Mouse (Mus musculus) adrenal gland, postnatal 10 days (tissue): ENCODE measurements around the gene Zfp382. TPM values are rescaled to one million over a fixed set of nuclear protein-coding genes. Genes with fewer than 3 reads are reported as not detected.
A peak's percentile ranks its signal among the peaks of the same experiment; 100 is the strongest.
"Not testable (repeated sequence)": the region's sequence is repeated elsewhere in the genome, so short reads cannot be mapped to it uniquely, and the experiment has no call there.

ENCODE experiments used
- DNase-seq: peaks from one replicate; pipeline ENCODE4 v3.0.0; 2021; ENCODE audit warnings: mixed read lengths
- long read RNA-seq, 2 experiments: library from polyadenylated mRNA; stranded (forward); transcript quantifications; one replicate each; pipeline ENCODE4 v2.0.0; 2021
- total RNA-seq, 2 experiments: library from RNA; stranded (reverse); gene quantifications; 2 replicates each; pipeline ENCODE4 v1.2.3; 2021

The Zfp382 gene
- total RNA-seq = 1 to 10 TPM; 4.1 to 6.5 TPM
- long read RNA-seq, experiment 1, partial matches to known transcripts = 1 of 2 reads
- long read RNA-seq, experiment 1, other reads (novel, unspliced or antisense) = 1 of 2 reads
- long read RNA-seq, experiment 2, partial matches to known transcripts = 0 of 2 reads
- long read RNA-seq, experiment 2, other reads (novel, unspliced or antisense) = 1 of 2 reads

DNA sequence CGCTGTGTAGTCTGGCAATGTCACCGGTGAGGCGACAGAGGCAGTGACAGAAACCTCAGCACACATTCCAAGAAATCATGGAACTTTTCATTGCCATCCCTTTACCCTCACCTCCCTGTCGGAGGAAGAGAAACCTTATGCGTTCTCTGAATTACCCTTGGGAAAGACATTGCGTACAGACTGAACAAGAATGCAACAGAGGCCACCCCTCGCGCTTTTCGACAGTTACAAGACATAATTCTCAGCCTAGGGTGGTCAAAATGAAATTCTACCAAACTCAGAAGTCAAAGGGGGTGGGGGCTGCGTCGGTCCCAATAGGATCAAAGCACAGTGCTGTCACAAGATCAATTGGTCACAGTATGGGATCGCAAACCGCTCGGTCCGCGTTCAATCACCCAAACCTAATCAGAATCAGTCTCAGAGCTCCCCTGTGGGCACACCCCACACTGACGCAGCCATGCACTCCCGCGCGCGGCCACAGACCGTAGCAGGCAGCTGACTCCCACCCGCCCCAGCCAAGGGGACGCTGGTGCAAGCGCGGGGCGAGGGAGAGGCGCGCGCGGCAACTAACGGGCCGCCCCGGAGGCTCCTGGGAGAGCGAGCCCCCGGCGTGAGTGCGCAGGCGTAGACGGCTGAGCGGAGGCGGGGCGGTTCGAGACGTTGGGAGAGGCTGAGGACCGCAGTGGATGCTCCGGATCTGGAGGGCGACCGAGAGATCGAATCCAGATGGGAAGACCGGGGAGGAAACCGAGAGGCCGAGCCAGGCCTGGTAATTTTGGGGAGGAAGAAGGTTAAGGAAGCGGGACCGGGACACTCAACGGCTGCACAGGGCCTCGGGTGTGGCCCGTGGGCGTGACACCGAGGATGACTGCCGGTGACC lies at the start of gene Zfp382:
TSS of gene Zfp382 (plus strand) at position 635 of the 880 bp plus-strand sequence.
- peak; percentile 95 for DNase-seq

DNA sequence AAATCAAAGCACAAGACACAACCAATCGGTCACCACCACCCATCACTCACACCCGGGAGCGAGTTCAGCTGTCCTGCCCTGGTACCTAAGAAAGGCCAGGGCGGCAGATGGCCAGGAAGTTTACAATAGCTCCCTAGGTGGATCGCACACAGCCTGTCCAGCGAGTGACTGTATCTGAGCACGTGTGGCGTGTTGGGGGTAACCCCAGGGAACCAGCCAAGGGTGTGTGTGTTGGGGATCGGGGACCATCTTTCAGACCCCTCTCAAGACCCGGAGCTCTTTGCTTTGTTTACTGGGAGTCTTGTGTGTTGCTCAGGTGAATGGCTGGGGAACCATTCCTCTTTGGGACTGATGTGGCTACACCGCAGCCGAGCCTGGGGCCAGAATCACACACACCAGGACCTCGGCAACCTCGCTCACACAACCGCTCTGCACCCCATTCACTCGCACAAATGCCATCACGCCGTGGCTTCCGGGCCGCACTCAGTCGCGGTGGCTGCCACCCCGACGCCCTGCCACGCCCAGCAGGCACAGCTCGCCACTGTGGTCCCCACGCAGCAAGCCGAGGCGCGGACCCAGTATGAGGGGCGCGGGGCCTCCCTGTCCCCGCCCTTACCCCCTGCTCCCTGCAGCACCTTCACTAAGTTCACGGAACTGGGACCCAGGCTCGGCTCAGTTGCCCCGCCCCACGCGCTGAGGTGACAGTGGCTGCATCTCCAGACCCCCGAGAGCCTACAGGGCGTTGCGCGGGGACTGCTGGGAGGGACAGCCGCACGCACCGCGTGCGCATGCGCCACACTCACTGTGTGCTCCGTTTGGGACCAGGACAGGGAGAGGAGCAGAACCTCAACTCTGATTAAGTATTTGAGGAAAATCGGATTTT lies 49.4 kb upstream of the Zfp382 start, which contains the start of gene Zfp82:
TSS of gene Zfp82 (minus strand) at position 755 of the 883 bp plus-strand sequence.
- peak; percentile 88 for DNase-seq

DNA sequence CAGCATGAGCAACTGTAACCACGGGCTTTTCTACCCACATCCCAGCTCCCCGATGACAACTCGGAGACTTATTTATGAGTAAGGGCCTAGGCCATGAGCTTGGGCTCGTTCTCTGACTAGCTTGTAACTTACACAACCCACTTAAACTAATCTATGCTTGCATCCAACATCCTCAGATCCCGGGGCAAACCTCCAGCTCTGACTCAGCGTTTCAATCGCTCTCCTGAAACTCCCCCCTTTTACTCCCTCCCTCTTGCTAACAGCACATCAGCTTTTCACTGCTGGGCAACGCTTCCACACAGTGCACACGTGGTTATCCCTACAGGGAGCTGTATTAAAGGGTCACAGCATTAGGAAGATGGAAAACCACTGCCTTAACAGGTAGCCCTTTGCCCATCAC lies 35.2 kb upstream of the Zfp382 start:
- no peak for DNase-seq

DNA sequence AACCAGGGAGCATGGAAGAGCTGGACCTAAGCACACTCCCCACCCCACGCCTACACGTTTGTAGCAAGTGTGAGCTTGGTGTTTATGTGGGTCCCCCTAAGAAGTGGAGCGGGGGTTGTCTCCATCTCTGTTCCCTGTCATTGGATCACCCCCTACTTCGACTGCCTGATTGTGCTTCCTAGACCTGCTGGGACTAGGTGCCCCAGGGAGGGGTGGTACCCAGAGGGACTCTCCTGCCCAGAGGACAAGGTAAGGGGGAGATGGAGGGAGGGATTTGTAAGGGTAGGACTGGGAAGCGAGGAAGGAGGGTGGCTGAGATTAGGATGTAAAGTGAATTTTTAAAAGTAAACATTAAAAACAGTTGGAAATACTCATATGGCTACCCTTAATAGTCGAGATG lies 32.3 kb upstream of the Zfp382 start:
- DNase-seq = no peak

DNA sequence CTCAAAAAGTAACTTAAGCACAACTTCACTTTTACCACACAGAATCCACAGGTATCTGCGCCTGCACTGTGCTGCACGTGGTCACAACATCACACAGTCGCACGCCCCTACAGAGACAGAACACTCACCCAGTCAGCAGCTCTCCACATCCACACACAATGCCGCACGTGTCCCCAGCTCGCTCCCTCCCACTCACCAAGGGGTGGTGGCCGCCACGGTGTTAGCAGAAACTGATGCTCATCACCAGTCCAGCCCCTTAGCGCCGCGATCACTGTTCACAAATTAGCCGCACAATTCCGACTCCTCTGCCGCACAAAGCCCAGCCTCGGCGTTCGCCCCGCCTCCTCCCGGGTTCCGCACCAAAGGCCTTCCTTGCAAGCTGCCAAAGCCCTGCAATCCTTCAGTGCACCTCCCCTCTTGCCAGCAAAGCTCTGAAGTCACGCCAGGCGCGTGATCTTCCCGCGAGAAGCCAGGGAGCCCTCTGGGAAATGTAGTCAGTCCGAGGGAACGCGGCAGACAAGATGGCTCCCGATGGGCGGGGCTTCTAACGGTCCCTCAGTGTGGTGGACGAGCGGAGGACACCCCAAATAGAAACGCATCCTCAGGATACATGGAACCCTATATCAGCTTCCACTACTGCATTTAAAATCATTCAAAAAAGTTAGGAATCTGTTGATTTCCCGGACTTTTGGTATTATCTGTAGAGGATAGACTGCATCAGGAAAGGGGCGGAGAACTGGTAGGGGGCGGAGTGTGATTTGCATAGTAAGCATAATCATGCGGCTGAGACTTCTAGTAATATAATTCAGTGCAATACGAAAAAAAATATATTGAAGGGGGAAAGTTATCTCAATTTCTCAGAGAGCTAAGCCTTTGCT lies 31.4 kb upstream of the Zfp382 start, which contains the start of the genes Gm26920 and Zfp566:
TSS of gene Gm26920 (minus strand) at position 319 of the 878 bp plus-strand sequence.
TSS of gene Zfp566 (minus strand) at position 436 of the 878 bp plus-strand sequence.
- DNase-seq = peak; percentile 96

DNA sequence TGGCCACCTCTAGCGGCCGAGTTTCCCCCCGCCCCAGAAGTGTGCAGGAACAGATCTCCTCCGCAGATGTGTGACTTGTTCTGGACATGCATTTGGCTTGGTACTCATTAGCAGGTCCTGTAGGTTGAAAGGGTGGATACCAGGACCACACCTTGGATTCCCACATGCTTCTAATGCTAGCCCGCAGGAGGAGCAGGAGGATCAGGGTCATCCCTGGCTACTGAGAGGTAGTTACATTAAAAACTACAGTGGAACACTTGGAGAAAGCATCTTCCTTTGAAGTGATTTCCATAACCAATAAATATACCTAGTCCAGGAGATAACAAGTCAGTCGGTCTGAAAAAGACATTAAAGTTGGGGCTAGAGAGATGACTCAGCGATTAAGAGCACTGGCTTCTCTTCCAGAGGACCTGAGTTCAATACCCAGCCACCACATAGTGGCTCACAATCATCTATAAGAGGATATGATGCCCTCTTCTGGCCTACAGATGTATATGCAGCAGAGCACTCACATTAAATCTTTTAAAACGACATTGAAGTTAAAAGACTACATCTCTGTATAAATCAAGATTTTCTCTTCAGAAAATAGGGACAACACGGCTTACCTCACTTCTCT lies 30.7 kb upstream of the Zfp382 start:
- DNase-seq = no peak

DNA sequence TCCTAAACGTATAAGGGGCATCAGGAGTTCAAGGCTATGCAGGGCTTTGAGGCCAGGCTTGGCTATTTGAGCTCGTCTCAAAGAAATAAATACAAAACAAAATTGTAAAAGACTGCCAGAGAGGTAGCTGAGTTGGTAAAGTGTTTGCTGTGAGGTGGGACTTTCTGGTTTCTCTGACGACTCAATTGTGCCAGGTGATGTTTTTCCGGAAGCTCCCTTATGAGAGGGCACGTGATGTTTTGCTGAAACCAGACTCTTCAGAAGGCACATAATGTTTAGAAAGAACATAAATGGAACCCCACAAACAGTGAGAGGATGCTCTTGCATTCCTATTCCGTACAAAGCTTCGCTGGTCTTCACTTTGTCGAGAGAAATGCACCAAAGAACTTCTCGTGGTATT lies 29.1 kb upstream of the Zfp382 start:
- no peak for DNase-seq

DNA sequence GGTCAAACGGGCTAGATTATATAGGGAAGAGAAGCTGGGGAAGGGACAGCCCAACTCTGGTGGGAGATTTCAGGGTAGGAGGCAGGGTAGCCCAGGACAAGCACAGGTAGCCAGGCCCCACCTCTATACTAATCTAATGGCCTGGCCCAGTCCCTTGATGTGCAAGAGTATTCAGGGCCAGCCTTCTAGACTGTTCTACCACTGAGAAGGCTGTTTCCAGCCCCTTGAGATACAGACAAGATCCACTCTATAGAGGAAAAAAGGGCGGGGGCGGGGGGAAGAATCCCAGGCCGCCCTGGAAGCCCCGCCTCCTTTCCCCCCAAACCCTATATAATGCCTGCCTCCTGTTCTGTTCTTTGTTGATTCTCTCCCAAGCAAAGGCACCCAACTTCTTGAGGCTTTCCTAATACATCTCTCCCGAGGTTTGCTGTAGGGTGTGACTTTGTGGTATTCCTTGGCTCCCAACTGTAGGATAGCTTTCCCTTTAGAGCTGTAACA lies 27.8 kb upstream of the Zfp382 start:
- DNase-seq = no peak

DNA sequence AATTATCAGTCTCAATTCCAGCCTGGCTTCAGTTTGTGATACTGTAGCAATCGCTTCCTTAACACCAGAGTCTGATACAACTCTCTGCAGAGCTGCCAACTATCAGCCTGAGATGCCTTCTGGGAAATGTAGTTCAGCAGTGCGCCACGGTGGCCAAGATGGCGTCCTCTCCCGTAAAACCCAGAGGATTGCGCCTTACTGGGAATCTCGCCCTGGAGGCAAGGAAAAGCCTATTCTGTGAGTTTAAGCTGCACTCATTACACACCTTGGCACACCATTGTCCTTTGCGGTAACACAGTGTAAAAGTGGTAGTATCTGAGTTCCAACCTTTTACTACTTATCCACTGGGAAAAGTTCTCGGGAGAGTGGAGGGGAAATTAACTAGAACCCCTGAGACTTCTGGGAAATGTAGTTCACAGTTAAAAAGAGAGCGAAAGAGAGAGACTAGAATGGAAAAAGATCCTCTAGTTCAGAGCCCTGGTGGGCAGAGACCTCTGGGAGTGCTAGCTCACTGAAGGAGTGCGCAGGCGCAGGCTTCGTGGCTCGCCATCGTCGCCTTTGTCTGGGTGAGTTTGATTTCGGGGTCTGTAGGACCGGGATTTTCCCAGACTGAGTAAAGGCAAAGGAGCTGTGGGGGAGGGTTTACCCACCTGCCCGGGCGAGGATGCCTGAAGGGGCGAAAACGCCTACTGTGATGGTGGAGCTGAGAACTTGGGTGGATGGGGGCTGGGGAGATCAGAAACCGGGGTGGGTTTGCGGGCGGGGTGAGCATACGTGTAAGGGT lies 26.9 kb upstream of the Zfp382 start, which contains the start of gene Zfp260:
TSS of gene Zfp260 (plus strand) at position 132 of the 784 bp plus-strand sequence.
- peak; percentile 91 for DNase-seq

DNA sequence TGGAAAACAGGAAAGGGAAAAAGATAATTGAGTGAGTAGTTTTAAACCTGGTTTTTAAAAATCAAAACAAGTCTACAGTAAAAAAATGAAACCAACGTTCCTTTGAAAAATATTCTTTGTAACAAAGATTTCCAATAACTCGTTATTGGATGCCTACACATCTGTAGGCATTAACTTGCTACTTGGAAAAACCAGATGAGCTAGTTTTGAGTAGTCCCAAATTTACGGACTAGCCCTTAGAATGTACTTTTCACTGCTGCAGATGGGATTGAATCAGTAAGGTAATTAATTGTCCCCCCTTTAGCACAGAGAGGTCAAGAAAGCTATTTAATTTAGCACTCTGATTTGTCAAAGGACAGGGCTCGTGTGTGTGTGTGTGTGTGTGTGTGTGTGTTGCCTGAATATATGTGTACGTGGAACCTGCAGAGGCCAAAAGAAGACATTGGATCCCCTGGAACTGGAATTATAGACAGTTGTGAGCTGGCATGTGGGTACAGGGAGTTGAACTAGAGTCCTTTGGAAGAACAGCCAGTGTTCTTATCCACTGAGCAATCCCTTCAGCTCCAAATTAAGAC lies 26.1 kb upstream of the Zfp382 start:
- peak; percentile 23 for DNase-seq

DNA sequence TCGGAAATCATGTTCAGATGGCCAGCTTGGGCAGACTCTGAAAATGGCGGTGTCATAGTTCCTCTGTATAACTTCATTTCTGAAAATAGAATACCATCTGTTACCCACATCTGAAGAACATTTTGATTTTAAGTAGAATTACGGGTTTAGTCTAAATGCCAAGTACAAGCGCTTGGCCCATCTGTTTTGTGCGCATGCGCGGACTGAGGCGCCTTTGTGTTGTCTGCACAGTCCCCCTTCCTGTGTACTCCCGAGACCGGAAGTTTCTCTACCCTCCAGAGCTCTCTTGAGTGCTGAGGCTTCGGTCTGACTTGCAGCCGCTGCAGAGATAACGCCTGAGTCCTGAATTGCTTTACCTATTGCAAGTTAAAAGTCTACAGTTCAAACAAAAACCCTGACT lies 22.4 kb upstream of the Zfp382 start:
- DNase-seq = no peak

DNA sequence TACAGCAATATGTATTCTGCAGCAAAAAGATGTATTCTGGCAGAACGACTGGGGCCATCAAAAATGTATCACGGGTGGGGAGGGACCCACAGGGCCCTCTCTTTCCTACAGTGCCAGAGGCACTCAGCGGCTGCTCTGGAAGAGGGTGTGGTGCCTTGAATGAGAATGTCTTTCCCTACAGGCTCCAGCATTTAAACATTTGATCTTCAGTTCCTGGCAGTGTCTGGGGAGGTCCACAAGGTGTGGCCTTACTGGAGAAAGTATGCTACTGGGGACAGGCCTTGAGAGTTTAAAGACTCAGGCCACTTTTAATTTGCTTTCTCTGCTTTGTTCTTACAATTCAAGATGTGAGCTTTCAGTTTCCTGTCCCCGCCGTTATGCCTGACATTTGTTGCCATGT lies 5.7 kb upstream of the Zfp382 start:
- DNase-seq = no peak

DNA sequence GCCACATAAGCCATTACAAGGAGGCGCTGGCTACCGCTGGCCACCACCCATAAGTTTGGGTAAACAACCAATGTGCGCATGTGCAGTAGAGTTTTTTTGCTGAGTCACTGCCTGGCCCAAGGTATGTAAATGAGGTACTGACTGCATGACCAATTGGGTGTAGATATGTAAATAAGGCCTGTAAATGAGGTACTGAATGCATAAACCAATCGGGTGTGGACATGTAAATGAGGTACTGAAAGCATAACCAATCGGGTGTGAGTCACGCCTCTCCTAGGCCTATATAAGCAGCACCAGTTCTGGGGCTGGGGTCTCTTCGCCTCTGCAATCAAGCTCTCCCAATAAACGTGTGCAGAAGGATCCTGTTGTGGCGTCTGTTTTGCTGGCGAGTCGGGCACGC lies 3.8 kb upstream of the Zfp382 start:
- DNase-seq = not testable (repeated sequence)

DNA sequence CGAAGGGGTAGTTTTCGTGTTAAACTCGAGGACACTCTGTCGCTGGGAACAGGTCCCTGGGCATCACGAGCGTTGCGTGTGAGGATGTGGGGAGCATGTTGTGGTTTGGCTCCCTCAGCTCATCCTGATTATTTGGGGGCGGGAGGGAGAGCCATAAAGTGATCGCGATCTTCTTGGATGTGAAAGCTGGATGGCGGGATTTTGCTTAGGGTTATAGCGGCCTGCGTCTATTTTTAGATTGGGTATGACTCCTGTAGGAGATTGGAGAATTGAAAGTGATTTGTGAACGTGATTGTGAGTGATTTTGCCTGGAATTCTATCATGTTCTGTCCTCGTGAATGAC lies 417 bp downstream of the Zfp382 start:
- no peak for DNase-seq

DNA sequence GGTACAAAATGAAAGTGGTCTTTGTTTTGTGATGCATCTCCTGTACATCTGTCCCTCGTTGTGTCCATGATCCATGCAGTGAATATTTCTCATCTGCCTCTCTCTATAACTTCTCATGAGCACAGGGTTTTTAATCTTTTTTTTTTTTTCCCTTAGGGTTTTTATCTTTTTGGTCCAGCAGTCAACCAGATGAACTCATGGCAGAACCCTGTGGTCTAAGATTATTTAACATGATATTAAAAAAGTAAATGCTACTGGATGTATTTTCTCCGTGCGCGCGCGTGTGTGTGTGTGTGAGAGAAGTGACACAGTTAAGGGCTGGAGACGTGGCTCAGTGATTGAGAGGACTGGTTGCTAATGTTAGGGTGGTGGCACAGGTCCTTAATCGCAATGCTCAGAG lies 8.2 kb downstream of the Zfp382 start:
- DNase-seq = no peak

DNA sequence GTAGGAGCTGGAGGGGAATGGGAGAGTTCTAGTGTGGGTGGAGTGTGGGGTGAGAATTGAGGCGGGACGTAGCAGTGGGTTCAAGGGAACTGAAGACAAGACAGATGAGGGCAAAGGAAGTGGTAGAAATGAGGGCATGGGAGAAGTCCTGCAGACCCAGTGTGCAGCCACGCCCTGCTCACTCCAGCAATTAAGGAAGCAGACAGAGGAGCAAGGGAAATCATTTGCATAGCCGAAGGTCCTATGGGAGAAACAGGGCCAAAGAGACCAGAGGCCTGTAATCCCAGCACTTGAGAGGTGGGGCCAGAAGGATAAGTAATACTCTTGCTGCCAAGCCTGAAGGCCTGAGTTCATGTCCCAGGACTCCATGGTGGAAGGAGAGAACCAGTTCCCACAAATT lies 10.7 kb downstream of the Zfp382 start:
- no peak for DNase-seq

DNA sequence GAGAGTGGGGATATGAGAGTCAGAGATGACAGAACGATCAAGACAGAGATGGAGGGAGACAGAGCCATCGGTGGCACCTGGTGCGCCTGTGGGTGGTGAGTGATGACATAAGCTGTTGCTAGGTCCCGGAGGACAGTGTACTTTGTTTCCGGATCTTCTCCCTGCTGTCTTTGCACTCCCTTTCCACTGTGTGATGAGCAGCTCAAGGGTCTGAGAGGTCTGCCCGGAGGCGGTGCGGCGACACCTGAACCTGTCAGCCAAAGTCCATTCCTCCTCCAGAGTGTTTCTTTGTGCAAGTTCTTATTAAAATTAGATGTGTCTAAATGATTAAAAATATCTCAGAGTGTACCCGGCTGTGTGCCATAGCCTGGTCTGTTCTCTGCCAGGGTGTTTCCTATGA lies 15.1 kb downstream of the Zfp382 start:
- DNase-seq = no peak

DNA sequence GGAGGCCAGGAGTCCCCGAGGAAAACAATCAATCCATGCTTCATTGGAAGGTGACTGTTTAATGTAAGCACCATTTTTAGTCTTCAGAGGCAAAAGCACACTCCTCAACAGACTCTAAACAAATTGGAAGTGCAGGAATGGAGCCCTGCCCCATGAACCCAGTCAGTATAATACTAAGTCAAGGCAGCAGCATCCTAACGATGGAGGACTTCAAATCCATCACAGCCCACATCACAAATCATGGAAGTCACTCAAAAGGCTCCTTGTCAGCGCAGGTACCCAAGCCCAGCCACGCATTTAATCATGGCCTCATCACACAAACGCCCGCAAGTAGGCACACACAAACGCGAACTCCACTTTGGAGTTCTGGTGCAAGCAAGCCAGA lies 21.4 kb downstream of the Zfp382 start:
- DNase-seq = no peak

DNA sequence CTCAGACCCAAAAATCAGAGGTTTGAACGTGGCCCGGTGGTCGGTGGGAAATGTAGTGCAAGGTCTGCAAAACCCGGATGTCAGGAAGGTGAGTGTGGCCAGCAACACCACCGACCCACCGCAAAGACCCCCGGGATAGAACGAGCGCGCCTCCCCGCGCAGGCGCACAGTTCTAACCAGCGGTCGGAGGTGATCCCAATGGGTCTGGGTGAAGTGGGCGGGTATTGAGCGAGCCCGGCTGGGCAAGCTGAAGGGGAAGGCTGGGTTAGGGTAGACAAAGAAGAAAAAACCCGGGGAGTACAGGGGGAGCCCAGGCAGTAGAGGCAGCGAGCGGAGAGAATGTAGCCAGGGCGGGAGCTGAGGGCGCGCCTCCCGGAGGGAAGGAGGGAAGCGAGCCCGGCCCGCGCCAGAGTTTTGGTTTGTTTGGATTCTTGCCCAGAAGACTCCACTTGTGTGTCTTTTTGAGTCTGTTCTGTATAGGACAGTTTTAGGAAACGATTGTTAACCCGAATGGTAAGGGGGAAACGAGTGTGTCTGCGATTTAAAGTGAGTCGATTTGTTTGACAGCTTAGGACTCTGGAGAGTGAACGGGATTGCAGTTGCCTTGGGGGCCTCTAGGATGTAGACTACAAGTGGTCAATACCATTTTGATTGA lies 21.9 kb downstream of the Zfp382 start:
- DNase-seq = peak; percentile 79
